Mouse (Mus musculus) erythroblast, embryonic 14.5 days (primary cell): Measurements from ENCODE around the gene Itpr3.

Experiments
- GATA1 ChIP-seq: IDR thresholded peaks from 2 replicates; pipeline ENCODE4 v1.6.1; 2012; ENCODE audit warnings: low read length, inconsistent platforms, mixed read lengths
- TAL1 ChIP-seq: IDR thresholded peaks from 3 replicates; pipeline ENCODE4 v1.6.1; 2012; ENCODE audit warnings: low read length, inconsistent platforms, mixed read lengths

DNA sequence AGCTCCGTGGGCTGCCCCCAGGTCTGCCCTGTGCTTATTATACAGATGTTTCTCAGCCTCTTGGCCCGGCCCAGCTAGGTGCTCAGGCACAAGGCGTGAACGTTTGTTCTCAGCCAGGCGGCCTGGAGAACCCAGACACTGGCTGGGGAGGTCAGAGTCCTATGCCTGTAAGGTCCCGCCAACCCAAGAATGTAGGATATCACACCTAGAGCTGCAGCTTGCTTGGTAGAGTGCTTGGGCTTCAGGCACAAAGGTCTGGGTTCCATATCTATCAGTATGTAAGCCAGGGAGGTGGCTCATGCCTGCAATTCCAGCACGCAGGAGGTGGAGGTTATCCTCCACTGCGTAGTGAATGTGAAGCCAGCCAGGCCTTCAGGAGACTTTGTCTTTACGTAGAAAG is 33.0 kb downstream of the Itpr3 start:
- TF ChIP-seq GATA1: no peak
- TF ChIP-seq TAL1: no peak
